Mouse (Mus musculus) CH12F3 (cell line): ENCODE data around the gene Cnpy3.

ENCODE experiments used
- in situ Hi-C: fragments of 300-500 bp; cut with MboI; formaldehyde crosslinking; loops from 2 replicates; pipeline ENCODE4 v1.14.3; 2020; ENCODE audit warnings: low sequenced_read_pairs

Gene Cnpy3

GRCm38 (mm10) chr17:46685913-46686312 lies 66.1 kb downstream of the Cnpy3 start:
- in situ Hi-C loops = no loop called here
